Mouse (Mus musculus): ENCODE results near the gene Pik3cb. TPM values are rescaled to one million over a fixed set of nuclear protein-coding genes. Genes with fewer than 3 reads are reported as not detected.
A peak's percentile ranks its signal among the peaks of the same experiment; 100 is the strongest.

Pik3cb gene
- total RNA-seq, 4 experiments from 2014 or later: 18.7 to 22.3 (median 19.9) TPM

DNA sequence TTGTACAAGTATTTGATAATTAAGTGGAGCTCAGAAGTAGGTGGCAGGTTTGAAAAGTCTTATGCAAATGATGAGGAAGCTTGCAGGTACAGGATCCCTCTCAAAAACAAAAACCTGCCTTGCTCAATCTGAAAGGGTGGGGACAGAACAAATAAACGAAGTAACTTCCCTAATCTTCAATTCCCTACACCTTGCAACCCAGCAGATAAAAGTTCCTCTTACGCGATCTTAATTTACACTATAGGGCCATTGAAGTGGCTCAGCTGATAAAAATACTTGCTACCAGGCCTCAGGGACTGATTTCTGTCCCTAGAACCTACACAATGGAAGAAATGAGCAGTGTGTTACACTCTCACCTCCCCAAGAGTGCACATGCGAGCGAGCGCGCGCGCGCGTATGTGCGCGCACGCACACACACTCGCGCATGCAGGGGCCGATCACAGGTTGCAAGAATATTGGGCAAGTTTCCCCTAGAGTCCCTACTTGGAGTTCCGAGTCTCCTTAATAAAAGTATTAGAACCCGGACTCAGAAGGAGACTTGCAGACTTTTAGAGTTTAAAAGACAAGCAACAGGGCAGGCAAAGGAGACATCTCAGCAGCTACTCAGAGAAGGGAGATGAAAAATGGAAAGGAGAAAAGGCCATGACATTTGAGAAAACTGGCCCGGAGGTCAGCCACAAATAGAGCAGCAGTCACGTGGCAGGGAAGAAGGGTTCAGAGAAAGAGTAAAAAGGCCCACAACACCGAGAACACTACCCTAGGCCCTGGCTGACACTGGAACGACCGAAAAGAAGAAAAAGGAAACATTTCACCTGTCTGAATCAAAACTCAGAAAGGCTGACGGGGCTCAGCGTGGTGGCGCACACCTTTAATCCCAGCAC, 6.7 kb upstream of the Pik3cb start:
- DNase-seq: peak; percentile 41

DNA sequence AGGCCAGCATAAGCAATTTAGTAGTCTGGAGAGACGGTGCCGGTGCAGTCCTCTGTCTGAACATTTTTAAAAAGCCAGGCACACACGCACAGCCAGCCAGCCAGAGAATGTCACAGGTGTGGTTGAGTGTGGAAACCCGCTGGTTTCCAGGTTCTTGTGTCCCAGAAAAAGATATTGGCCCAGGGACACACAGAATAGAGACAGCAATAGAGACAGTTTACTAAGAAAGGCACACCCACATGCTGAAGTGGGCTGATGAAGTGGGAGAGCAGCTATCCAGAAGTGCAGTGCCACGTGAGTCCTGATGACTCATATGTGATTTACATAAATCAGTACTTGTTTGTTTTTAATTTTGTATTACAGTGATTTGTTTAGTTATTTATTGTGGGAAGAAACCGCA, 5.3 kb upstream of the Pik3cb start:
- DNase-seq: no peak

DNA sequence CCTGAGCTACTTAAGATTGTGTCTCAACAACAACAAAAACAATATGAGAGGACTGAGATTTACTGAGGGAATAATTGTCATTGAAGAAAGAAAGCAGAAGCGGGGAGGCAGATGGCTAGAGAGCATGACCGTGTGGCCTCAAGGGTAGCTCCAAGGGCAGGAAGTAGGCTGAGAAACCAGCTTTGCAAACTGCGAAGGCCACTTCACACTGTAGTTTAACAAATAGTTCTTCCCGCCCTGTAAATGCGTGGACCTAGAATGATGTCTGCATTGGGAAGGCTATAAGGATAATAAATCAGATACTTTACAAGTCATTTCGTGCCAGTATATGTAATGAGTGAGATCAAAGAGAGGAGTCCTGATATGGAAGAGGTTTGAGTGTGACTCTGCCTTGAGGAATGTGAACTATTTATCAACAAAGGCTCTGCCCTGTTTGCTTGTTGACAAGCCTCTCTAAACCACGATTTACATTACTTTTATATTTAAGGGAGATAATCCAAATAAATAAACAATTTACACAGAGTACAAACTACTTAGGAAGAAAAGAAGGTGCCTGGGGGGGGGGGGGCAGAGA, 4.1 kb upstream of the Pik3cb start:
- DNase-seq: peak; percentile 27

DNA sequence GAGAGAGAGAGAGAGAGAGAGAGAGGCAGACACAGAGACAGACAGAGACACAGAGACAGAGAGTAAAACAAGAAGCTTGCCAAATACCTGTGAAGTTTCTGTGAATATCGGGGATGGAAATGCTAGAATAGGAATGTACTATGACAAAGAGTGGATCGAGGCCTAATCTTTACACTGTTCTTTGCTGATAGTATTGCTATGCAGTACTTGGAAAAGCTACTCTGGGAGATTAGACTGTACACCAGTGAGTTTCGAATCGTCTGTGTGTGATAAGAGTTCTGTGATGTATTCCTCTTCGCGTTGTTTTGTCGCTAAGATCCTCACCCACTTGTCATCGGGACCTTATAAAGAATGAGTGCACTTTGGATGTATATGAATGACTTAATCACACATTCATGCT, 1.2 kb upstream of the Pik3cb start:
- DNase-seq: no peak

DNA sequence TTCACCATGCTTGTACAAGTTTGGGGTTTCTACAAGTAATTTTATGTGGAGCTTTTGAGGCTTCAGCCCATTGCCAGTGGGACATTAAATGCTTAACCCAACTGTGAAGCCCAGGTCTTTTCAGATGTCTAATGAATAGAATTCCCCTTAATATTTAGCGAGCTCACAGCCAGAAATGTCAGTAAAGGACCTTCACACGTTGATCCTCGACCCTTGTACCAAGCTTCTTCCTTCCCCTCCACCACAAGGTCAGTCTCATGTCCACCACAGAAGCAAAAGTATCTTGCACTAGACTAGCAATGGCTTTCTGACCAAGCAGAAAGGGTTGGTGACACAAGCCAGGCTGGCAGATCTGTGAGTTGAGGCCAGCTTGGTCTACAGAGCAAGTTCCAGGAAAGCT, 750 bp upstream of the Pik3cb start:
- DNase-seq: no peak

DNA sequence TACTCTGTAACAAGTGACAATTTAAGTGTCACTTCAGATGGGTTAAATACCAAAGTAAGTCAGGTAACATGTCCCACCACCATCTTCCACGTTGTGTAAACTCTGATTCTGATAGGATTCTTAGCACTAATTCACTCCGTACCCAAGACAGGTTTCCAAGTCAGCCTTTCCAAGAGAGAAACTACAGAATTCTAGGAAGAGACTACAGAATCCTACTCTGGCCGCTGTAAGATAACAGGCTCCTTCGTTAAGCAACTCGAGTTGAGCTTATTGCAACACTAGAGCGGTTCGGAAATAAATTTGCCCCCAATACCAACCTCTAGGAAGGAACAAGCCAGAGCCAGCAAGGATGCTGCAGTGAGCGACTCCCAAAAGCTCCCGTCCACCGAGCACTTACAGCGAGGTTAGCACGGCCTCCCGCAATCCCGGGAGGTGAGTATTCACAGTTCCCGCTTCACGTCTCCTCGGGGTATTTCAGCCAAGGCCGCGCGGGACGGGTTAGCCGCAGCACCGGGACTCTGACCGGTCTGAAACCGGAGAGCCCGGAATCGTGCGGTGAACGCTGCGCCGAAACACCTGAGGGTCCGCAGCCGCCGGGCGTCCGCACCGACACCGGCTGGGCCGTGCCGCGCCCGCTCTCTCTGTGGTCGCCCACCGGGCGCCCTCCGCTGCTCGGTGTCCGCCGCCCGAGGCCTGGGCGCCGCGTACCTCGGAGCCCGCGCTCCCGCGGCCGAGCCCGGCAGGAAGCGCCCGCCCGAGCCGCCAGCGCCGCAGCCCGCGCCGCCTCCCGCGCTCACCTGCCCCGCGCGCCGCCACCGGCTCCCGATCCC, 1.0 kb downstream of the Pik3cb start:
- no peak for DNase-seq

DNA sequence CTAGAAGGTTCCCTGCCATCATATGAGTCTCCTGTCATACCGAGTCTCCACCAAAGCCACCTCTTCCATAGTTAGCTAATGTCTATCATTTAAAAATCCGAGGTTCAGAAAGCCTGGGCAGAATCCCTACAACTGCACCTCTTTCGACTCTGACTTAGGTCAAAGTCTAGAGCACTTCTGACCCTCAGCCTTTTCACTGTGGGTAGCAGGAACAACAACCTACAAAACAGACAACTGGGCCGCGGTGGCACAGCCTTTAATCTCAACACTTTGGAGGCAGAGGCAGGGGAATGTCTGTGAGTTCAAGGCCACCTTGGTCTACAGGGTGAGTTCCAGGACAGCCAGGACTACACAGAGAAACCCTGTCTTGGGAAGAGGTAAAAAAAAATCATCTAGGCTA, 3.1 kb downstream of the Pik3cb start:
- no peak for DNase-seq

DNA sequence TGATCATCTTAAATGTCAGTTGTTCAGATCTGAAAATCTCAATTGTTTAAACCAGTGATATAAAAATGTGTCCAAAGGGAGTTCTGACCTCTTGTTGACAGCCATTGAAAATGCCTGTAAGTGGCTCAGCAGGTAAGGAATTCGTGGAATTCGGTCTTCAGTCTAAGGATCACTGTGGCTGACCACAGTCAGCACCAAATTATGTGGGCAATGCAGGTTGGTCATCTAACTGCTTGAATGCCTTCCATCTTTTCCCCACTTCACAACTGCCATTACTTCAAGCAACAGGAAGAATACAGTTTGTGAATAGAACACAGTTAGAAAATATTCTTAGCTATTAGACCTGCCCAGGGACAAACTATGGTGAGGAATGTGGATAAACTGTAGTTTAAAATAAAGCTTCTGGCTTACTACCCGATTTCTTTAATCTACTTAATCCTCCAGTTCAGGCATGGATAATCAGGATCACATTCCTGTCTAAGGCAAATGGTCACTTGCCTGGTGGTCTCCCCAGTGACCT, 8.4 kb downstream of the Pik3cb start:
- DNase-seq: no peak

DNA sequence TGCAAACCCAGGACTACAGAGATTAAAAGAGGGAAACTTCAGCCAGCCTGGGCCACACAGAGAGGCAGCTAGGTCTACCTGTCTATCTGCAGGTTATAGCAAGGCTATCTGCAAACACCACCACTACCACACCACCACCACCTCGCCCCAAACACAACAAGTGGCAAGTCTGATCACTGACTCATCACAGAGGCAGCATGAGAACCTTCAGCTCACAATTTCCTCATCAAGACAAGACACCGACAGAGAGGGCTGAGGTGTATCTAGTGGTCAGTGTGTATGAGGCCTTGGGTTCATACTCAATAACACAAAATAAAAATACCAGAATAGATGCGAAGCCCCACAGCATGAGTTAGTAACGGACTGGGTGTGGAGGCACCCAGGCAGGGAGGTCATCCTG, 9.3 kb downstream of the Pik3cb start:
- no peak for DNase-seq

DNA sequence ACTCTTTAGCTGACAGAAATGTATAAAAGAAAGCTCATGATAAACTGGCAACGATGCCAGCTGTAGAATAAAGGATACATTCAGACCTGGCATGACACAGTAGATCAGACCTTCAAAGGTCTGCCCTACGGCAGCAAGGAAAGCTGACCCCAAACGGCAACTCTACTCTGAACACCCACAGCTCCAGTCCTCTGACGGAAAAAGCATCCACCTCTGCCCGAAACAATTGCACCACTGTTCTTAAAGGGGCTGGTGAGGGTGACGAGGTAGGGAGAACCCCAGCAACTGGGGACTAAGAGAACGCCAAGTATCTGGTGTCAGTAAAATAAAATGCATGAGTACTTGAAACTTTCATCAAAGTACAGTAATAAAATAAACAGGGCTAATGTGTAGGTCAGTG, 12.8 kb downstream of the Pik3cb start:
- no peak for DNase-seq

DNA sequence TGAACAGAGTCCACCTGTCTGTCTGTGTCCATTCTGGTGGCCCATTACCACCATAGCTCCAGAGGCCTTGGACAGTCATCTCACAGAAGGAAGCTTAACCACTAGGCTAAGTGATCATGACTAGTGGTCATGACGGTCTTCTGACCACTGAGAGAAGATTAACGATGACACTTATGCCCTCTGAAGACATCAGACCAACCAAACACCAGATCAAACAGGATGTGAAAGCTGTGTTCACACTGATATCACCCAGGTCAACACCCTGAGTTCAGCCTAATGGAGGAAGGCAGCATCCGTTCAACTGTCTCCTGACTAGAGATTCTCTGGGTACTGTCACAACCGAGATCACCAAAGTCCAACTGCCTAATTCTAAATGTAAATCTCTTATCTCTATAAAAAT, 17.7 kb downstream of the Pik3cb start:
- DNase-seq: no peak

DNA sequence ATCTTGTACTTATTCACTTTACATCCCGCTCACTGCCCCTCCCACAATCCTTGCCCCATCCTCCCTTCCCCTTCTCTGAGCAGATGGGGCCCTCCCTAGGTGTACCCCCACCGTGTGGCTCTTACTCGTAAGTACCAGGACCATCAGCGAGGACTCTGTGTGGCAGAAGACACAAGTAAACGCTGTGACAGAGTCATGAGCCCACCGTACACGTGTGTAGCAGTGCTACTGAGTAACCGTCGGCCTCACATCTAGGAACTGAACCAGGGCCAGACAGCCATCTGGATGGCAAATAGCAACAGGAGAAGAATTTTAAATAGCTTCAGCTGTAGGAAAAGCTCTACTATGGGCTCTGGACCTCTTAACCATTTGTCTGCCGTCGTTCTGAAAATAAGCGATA, 28.0 kb downstream of the Pik3cb start:
- no peak for DNase-seq

DNA sequence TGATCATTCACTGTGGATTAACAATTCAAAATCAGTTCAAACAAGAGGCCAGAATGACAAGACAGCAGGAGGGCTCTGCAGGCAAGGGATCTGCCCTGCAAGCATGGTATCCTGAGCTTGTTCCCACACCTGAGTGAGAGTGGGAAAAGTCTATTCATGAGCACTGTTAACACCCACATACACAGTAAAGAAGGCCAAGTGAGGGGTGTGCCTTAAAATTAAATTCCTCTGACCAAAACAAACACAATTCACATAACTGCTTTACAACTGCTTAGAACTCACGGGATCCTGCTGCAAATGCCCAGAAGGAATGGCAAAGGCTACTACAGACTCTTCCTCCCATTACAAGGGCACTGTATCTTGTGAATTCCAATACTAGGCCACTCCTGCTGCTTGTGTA, 29.3 kb downstream of the Pik3cb start:
- DNase-seq: no peak

DNA sequence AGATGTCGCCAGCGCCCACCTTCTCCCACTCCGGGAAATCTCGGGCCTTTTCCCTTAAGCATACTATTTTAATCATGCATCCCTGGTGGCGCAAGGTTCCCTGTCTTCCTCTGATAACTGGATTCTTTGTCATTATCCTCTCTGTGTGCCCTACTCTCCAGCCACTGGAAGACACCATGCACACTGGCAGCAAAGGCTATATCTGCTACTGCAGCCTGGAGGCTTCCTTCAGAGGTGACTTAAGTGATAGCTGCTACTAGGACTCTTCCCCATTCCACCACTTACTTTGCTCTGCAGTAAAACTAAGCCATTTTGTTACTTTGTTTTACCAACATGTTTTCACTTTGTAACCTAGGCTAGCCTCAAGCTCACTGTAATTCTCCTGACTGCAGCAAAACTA, 30.2 kb downstream of the Pik3cb start:
- no peak for DNase-seq

DNA sequence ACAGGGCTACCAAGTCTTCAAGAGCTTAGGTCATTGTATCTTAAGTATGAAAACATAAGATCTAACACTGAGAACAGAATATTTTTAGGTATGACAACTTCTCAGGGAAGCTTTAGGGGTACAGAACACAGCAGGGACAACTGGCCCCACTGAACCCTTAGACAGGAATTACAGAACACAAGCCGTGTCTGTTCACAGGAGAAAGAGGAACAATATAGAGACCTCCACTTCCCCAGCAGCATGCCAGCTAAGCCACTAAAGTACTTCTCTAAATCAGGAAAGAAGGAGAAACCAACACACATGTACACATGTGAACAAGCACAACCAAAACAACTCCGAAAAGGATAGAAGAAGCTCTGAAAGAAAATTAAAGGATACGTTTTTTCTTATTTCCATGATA, 30.8 kb downstream of the Pik3cb start:
- no peak for DNase-seq

DNA sequence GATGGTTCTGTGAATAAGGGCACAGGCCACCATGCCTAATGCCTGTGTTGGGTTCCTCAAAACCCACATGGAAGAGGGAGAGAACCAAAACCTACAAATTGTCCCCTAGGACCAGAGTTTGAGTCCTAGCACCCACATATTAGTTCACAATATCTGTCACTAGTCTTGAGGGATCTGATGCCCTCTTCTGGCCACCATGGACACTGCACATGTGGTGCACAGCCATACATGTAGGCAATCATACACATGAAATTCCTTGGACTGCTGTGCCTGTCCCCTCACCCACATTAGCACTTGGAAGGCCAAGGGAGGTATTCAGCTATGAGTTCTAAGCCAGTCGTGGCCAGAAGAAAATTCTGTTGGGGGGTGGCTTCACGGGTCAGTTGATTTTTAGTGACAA, 36.0 kb downstream of the Pik3cb start:
- no peak for DNase-seq

DNA sequence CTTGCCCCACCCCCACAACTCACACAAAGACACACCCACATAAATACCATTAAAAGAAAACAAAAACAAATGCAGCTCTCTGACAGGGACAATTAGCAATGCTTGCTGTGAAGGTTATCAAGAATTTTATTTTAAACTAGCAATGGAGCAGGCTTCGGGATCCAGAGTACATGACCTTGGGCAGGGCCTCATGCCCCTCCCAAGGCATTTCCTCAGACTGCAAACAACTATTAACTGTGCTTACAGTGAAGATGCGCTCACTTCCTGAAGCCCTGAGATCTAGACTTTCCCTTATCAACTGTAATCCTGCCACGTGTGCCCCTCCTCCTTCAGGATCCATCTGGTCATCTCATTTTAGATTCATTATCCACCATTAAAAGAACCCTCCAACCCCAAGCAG, 36.6 kb downstream of the Pik3cb start:
- no peak for DNase-seq

DNA sequence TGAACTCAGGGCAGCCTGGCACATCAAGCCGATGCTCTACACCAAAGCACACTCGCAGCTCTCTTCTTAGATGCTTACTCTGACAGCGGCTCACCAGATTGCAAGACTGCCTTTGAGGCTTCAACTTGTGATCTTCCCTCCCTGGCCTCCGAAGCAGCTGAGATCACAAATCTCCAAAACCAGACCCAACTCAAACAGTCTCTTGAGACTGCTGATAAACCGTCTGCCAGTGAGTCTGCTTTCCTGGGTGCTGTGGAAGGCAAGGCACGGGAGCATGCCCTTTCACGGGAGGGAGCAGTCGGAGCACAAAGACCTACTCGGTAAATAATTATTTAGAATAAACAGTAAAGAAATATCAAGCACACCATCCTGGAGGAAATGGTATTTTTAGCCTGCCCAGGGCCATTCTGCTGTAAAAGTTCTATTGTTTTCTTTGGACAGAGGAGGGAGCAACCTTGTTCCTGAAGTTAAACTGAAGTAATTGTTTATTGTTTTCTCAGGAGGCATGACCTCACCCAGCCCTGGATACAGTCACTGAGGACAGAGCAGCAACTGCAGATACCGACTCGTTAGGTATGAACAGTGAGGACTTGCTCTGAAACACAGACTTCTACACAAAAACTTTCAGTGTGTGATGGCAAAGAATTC, 41.8 kb downstream of the Pik3cb start:
- DNase-seq: no peak

DNA sequence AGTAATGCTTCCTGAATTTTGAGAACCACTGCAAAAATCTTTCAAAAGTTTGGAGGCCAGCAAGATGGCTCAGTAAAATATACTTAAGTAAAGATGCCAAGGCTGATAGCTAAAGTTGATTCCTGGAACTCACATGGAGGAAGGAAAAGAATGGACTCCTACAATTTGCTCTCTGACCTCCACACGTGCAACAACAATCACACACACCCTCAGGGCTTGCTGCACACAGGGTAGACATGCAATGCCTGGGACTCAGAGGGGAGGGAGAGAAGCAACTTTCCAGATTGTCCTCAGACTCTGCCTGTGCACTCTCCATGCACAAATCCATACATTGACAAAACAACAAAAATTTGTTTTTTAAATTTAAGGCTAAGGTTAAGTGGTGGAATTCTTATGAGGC, 42.8 kb downstream of the Pik3cb start:
- no peak for DNase-seq

DNA sequence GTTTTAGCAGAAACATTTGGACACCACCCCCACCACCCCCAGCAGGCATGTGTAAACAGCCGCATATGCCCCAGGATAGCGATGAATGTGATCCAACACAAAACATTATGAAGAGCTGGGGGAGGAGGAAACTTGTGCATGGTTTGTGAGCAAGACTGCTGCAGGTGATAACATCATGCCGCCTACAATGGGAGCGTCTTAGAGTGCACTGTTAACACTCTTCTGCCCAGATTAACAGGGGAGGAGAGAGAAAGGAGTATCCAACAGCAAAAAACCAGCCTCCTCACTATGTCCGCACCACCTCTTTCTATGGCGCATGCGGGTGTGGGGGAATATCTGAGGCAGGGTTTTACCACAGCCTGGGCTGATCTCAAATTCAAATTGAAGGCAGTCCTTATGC, 45.2 kb downstream of the Pik3cb start:
- no peak for DNase-seq

DNA sequence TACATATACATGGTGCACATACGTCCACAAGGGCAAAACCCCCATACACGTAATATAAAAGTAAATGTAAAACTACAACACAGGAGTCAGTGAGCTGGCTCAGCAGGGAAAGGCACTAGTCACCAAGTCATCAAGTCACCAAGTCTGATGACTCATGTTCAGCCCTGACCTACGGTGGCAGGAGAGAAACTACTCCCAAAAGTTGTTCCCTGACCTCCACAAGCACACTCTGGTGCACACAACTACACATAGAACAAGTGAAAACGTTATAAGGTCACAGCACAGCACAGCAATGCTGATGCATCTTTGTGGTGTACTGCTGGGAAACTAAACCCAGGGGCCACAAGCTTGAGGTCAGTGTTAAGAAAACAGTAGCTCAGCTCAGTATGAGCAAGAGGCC, 49.9 kb downstream of the Pik3cb start:
- DNase-seq: peak; percentile 62

DNA sequence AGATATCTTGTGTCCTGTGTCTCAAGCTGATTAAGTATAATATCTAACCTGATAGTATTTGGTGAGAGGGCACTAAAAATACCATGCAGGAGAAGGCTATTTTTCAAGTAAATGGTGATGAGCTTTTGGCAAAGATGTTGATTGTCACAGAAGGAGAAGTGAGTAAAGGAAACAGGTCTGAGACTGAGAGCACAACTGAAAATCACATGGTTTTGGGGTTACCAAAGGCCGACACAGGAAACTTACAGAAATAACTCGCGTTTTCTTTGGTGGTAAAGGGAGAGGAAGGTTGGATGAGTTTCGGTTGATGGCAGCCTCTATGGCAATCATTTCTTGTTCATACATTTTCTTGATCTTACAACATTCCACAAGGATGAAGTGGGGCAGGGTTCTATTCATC, 50.5 kb downstream of the Pik3cb start:
- no peak for DNase-seq

DNA sequence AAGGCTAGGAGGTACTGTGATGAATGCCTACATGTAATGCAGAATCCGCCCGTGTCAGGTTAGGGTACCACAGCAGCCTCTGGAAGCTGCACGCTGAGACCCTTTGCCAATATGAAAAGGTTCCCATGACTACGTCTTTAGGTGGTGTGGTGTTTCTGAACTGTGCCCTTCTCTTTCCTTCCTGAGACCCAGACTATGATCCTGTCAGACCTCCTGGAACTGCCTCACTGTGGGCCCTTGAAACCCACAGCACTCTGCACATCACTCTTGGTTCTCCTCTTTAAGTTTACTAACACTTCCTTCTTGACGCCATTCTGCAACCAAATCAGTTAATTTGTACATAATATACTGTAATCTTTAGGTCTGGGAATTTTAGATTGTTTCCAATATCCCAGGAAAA, 58.7 kb downstream of the Pik3cb start:
- DNase-seq: no peak

All from adrenal gland, adult 8-10 months (tissue).